Mouse (Mus musculus) forelimb bud, embryonic 11.5 days (tissue): Measurements from ENCODE around the gene Lrrc8d.
"Not testable (repeated sequence)": the region's sequence is repeated elsewhere in the genome, so short reads cannot be mapped to it uniquely, and the experiment has no call there.

Experiments
- DNase-seq: peaks from one replicate; pipeline ENCODE4 v3.0.0-alpha.2; 2012; ENCODE audit warnings: low read depth, low spot score

Lrrc8d gene

DNA sequence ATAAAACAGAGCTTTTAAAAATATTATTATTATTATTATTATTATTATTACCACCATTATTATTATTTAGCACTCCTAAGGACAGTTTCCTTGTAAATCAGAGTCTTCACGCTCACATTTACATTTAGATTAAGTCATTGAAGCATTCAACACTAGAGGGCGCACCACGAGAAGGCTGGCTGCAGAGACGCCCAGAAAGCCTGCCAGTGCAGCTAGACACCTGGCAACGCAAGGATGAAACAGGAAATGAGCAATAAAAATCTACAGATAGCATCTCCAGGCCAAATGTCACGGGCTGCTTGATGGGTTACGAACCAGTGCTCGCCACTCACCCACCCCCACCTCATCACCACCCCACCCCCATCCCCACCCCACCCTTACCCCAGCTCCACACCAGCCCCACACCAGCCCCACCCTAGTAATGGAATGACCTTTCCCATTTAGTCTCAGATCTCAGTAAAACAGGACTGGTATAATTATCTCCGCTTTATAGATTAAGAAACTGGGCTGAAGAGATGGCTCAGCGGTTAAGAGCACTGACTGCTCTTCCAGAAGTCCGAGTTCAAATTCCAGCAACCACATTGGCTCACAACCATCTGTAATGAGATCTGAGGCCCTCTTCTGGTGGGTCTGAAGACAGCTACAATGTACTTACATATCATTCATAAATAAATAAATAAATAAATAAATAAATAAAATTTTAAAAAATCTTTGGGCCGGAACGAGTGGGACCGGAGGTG is 14.7 kb upstream of the Lrrc8d start:
- DNase-seq = peak; percentile 86

DNA sequence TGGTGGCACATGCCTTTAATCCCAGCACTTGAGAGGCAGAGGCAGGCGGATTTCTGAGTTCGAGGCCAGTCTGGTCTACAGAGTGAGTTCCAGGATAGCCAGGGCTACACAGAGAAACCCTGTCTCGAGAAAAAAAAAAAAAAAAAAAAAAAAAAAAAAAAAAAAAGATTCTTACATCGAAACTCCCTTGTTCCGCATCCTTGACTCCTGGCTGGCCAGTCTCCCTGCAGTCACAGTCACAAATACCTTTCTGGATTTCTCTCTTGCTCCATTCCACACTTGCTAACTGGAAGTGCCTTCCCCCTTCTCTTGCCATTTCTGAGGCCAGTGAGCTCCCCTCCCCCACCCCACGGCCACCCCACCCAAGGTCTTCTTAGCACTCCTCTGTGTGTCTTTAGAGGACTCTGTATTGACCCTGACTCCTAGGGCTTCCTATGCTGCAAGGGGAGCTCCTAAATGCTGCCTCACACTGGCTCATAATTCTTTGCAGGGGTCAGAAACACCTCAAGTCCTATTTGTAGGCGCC is 13.9 kb upstream of the Lrrc8d start:
- not testable (repeated sequence) for DNase-seq

DNA sequence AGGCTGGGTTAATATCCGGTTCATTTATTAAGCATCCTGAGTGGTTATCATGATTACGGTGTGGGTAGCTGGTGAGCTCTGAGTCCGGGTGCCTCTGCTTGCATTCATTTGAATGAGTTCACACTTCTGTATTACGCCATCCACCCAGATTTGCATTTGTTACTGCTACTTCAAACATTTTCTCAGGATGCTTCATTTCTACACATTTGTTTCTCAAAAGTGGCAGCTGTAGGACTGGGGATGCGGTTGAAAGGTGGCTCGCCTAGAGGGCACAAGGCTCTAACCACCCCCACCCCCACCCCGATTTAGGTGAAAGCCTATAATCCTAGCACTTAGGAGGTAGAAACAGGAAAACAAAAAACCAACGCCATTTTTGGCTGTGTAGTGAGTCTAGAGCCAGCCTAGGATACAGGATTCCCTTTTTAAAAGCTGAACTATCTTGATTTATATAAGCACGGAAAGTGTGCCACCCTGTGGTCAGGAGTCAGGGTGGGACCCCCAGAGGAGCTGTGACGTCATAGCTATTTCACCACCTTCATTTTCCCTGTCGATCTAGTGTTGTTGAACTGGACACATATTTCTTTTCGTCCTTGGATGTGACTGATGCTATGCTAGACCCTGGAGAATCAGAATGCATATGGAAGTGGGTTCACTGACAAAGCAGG is 13.3 kb upstream of the Lrrc8d start:
- no peak for DNase-seq

DNA sequence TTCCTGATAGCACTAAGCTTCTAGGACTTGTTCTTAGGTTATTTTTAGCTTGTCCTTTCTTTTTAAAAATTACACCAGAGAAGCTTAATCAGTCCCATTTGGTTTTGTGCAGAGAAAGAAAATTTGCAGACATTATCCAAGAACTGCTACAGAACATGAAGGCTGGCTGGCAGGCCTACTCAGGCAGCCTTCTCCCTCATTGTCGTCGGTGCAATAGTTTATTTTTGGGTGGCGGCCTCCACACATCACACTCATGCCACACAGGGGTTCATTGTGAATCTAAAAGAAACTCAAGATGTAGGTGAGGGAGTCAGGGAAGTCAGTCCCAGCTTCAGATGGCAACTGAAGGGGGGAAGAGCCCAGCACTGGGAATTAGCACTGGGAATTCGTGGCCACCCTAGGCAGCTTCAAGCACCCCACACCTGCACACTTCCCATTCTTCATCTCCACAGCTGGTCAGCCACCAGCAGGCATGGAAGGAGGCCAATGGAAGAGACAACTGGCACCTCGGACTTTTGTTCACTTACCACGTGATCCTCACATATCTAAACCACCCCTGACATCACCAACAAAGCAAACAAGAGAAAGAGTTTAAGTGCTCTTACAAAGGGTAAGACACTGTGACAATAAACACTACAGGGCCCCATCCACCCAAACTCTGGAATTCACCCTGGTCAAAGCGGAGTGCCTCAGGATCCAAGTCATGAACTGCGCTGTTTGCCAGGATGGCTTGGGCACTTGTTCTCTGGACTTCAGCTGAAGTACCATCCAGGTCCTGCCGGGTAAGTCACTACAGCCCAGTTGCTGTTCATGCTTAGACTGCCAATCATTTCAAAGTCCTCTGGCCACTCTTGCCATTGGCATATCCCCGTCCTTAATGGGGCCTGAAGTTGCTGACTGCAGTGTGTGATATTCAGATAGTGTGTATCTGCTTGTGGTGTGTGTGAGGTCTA is 9.0 kb upstream of the Lrrc8d start:
- DNase-seq = no peak

DNA sequence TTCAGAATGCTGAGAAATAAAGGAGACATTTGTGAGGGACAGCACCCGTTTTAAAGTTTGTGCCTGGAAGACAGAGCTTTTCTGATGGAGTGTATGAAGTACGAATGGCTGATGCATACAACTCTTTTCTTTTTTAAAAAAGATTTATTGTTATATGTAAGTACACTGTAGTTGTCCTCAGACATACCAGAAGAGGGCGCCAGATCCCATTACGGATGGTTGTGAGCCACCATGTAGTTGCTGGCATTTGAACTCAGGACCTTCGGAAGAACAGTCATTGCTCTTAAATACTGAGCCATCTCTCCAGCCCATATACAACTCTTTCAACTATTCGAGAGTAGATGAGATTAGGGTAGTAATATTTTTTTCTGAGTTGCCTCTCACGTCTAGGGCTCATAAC is 8.1 kb upstream of the Lrrc8d start:
- no peak for DNase-seq

DNA sequence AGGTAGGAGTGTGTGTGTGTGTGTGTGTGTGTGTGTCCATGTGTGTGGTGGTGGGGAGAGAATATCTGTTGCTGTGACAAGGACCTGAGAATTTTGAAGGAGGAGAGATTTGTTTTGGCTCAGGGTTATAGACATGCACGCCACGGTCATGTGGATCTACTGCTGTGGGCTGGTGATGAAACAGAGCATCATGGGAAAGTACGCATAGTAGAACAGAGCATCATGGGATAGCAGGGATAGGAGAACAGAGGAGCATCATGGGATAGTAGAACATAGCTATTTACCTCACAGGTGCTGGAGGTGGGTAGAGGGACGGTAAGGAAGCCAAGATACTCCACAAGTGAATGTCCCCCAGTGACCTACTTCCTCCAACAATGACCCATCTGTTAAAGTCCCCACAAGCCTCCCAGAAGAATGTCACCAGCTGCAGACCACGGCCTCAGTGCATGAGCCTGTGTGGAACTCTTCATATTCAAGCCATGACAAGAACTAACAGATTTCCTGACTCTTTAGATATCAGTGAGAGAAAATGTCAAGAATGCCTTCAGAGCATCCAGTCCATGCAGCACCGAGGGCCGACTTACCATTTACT is 5.3 kb upstream of the Lrrc8d start:
- DNase-seq = no peak

DNA sequence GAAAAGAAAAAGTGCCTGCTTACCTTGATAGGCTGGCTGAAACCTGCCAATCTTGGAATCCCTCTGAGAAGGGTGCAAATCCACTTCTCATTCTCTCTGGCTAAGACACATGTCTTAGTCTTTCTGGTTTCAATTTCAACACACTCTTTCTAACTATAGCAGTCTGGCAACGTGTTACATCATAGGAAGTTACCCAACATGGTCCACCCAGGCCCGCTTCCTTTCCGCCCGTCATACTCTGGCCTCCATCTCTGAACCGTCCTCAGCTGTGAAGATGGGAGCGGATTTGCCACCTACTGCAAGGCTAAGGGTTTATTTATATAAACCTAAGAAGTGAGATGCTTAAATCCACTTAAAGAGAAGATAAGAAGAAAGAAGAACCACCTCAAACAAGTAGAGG is 3.7 kb upstream of the Lrrc8d start:
- no peak for DNase-seq

DNA sequence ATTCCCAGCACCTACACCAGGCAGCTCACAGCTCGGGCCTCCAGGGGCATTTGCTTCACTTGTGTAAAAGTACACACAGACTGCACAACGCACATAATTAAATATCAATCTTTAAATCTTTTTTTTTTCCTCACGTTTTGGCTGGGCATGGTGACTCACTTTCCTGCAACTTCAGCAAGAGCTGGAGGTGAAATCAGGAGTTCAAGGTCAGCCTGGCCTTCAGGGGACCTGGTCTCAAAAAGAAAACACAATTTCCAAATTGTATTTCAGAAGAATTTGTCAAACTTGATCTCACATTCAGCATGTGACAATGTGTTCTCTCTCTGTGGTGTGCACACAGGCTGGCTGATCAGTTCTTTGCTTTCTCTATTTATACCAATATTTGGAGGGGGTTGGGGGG is 1.9 kb upstream of the Lrrc8d start:
- DNase-seq = no peak

DNA sequence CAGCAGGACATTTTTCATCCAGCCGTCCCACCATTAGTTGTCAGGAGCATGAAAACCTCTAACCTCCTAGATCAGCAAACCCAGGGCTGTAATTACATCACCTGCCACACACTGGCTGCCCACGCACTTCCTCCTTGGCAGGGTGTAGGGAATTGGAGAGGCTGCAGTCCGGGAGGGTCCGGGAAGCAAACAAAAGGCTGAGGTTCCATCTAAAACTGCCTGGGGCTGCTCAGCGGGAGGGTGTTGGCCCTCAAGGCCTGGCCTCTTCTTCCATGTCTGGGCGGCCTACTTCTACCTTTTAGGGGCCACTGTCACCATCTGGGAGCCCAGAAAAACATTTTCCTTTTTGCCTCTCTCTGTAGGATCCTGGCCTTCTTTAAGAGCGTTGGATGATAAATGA is 1.1 kb upstream of the Lrrc8d start:
- DNase-seq = no peak

DNA sequence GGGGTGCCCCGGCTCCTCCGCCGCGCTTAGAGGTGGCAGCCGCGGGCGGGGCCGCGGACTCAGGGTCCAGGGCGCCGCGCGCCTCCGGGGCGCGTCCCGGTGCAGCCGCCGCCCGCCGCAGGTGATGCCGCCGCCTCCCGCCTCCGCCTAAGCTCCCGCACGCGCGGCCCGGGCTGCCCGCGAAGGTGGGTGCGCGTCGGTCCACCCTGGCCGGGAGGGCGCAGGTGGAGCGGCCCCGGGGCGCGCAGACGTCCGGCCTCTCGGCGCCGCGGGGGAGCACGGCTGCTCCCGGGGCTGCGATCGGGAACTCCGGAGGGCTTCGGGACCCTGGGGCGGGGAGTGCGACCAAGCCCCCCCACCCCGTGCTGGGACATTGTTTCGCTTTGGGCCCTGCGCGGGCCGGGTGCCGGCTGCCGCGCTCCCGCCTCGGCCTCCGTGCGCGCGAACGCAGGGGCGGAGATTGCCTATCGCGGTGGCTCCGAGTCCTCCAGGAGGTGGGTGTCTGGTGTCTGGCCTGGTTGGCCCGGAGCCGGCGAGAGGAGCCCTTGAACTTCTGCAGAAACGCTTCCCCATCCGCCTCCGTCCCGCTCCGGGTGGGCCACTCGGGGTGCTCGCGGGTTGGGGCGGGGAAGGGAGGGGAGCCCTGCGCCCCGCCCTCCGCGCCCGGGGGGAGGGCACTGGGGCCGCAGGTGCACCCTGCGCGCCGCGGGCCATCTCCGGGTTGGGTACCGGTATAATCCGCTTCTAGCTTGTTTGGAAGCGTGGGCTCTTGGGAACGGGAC is 492 bp downstream of the Lrrc8d start:
- DNase-seq = peak; percentile 69

DNA sequence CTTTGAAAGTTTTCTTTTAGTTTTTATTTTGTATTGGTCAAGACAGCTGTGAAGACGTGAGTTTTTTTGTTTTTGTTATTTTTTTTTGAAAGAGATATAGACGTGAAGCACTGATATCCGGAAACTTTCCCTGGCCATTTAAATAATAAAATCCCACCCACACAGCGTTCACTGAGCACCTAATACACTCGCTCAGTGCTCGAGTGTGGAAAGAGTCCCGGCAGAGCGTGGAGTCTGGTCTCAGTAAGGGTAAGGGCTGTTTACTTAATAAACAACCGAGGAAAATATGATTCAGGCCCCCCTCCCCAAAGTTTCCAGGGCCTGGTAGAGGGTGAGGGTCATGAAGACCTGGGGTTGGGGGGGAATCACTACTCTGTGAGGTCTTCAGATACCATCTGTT is 1.6 kb downstream of the Lrrc8d start:
- DNase-seq = no peak

DNA sequence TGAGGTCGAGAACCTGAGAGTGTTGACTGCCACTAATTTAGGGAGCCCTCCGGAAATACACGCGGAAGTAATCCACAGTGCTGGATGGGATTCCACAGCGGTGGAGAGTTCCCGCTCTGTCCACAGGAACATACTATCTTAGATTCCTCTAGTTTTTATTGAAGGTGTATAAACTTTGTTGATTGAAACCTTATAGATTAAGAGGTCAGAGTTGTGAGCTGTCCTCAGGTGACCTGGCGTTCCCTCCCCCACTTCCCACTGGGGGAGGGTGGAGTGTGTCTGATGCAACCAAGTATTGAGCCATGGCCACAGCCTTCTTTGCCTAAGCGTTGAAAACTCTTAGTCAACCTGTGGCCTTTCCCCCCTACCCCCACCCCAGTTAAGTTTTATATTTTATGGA is 2.1 kb downstream of the Lrrc8d start:
- DNase-seq = no peak

DNA sequence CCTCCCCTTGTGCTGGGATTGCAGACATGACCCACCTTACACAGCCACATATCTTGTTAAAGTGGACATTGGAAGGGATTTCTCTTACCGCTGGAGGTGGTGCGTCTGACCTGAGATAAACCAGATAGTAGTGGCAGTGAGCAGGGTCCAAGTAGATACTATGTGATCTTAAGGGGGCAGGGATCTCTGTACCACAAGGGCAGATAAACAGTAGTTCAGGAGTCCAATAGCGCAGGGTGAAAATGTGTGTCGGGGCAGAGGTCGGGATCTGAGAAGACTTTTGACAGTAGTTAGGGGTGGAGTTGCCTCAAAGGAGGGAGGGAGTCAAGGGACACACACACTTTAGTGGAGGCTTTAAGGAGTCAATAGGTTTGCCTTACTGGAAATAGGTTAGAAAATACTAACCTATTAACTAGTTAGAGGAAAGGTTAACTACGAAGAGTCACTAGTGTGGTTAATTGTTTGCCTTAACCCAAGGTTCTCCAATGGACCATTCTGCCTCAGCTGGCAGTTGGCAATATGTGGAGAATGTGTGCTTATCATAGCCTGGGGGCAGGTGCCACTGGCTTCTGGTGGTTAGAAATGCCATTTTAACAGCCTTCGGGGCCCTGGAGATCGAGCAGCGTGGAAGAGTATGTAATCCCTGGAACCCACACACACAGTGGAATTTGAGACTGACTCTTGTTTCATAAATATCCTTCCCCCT is 3.0 kb downstream of the Lrrc8d start:
- DNase-seq = no peak

DNA sequence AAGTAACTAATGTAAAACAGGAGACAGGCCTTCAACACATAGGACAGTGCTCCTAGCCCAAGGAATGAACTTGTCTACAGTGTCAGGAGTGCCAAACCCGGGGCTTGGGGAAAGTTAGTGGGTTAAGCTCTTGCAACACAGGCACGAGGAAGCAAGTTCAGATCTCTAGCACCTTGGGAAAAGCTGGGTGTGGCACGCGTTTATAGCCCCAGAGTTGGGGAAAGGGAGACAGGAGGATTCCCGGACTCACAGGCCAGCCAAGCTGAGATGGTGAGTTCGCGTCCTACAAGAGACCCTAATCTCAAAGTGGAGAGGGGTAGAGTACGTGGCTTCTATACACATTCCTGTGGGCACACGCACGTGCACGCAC is 3.5 kb downstream of the Lrrc8d start:
- no peak for DNase-seq

DNA sequence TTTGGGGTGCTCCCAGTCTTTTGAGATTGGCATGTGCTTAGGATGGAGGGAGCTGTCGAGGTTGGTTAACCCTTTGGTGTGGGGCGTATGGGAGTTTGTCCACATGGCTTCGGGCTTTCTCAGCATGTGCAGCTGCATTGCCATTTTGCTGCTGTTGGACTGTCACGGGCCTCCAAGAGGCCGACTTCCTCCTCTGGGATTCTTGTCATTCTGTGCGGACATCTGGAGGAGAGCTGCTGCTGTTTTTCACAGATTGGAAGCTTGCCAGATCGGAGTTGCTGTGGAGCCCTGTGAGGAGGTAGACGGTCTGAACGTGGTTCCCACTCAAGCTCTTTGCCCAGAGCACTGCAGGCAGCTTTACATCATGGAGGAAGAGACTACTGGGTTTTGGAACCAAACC is 4.8 kb downstream of the Lrrc8d start:
- DNase-seq = no peak

DNA sequence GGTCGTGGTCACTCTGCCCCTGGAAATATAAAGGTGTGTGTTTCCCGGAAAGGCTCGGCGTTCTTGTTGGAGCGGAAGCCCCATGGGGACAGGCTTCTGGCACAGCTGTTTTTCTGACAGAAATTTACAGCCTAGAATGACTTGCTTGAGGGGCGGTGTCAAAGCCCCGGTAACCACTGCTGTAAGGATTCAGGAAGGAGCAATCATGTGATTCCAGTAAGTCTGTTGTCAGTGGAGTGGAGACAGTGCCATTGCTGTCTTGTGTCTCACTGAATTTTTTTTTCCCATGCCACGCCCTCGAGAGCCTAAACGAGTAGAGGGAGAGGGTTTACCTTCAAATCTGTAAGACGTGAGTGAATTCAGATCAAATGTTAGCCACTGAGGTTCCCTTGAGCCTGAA is 6.9 kb downstream of the Lrrc8d start:
- DNase-seq = no peak

DNA sequence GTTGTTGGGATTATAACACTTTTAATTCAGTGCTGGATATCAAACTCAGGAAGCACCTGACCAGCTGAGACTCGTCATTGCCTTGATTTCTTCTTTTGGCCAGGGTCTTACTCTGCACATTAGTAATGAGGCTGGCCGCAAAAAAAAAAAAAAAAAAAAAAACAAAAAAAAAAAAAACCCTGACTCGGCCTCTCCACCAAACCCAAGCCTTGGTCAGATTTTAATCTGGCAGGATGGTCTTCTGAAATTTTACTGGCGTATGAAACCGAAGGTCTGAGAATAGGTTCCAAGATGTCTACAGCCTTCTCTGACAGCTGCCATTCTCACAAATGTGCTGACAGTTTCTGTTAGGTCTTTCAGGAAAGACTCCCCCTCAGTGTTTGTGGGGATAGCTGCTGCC is 8.5 kb downstream of the Lrrc8d start:
- DNase-seq = no peak

DNA sequence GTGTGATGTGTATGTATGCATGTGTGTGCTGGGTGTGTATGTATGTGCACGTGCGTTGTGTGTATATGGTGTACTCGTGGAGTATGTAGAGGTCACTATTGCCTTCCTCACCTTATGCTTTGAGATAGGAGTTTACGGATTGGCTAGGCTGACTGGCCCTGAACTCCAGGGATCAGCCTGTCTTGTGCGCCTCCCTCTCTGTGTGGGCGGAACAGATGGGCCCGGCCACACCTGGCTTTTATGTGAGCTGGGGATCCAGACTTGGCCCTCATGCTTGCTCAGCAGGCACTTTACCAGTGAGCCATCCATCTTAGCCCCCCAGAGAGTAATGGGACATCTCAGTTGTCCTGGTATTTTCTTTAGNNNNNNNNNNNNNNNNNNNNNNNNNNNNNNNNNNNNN is 10.7 kb downstream of the Lrrc8d start:
- no peak for DNase-seq

DNA sequence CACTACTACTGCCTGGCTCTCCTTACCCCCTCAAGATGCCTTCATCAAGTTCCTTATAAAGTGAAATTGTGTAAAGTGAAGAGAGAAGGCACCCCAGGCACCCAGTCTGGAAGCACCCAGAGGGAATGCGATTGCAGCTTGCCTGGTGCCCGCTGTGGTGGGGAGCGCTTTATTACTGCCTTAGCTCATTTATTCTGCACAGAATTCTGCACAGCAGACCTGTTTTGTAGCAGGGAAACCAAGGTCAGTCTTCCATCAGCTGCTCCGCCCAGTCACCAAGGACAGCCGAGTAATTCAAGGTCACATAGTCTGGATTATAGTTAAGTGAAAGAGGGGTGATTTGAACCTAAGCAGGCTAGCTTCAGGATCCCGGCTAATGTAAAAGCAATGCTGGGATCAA is 14.7 kb downstream of the Lrrc8d start:
- DNase-seq = no peak

DNA sequence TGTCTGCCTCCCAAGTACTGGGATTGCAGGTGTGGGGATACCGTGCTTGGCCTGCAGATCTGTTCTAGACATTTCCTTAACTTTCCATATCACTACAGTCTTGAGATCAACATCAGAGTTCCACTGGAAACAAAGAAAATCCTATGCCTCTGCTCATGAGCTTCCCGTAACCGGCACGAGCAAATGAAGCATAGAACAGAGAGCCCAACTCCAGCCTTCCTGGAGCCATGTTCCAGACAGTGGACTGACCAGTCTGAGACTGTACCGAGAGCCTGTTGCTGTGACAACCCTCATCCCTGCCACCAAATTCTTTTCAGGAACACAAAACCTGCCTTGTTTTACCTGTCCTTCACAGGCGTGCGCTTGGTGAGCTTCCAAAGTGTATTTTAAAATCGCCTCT is 15.3 kb downstream of the Lrrc8d start:
- DNase-seq = no peak
